Mouse (Mus musculus): Measurements from ENCODE around the gene Ciart.
"Not testable (repeated sequence)": the region's sequence is repeated elsewhere in the genome, so short reads cannot be mapped to it uniquely, and the experiment has no call there.

Gene Ciart

DNA sequence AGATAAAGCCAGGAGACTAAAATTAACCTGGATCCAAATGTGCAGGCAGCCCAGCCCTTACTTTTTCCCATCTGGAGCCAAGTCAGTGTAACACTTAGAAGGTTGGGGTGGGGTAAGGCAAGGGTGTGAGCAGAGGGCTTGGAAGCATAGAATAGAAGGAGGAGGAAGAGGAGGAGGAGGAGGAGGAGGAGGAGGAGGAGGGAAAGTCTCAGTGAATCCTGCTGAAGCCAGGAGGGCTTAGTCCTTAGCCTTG is 20.2 kb upstream of the Ciart start:
- DNase-seq (ENCODE audit: extremely low read depth, insufficient read length, low spot score), result no peak

DNA sequence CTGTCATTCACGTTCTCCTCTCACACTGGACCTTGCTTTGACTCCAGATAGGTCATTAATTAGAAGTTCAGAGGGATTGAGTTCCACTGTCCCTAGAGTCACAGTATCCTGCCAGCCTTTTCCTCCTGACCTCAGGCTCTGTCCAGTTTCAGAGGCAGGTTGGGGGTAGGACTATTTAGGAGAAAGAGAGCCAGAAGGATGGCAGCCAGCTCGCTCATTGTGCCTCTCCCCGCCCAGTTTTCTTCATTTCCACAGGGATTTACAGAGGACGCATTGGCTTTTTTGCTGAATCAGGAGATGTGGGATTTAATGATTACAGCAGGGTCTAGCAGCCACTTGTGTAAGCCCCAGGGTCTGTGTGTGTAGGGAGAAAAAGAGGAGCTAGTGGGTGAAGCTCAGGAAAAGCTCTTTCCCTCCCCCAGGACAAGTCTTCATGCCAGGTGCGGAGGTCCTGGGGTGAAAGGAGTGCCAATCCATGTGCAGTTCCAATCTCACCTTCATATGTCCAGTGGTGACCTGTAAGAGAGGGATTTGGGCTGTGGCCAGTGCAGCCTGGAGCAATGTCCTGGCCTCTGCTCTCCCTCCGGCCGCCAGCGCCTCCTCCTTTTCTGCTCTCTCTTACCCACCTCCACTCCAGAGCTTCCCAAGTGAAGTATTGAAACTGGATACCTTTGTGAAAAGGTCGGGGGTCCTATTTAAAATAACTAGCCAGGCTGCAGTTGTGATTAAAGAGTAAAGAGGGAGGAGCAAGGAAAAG is 19.7 kb upstream of the Ciart start:
- no peak for DNase-seq (ENCODE audit: extremely low read depth, insufficient read length, low spot score)

DNA sequence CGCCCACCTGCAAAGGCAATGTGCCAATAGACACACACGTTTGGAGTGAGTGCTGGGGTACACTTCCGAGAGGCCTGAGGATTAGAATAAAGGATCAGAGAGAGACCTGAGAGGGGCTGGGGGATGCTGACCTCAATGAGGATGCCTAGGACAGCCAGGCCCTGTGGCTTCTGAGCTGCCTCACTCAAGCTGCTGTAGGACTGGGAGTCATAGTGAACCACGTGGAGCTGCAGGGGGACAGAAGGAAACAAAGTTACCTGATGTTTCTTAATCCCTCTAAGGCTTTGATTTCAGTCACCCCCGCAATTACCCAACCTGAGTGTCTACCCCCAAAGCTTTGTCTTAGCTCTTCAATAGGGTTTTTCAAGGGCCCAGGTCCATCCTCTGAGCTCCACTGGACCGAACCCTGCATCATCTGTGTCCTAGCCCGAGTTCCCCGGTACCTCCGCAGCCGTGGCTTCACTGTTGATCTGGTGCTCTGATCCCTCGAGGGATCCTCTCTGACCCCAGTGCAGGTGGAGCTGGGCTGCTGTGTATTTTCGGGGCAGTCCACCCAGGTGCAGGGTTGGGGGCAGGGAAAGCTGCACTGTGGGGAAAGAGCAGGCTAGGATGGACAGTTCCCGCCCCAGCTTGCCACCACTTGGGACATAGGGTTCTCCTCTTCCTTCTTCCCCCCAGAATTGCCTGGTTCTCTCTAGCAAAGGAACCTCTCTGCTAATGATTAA is 17.9 kb upstream of the Ciart start:
- DNase-seq (ENCODE audit: extremely low read depth, insufficient read length, low spot score), result no peak

DNA sequence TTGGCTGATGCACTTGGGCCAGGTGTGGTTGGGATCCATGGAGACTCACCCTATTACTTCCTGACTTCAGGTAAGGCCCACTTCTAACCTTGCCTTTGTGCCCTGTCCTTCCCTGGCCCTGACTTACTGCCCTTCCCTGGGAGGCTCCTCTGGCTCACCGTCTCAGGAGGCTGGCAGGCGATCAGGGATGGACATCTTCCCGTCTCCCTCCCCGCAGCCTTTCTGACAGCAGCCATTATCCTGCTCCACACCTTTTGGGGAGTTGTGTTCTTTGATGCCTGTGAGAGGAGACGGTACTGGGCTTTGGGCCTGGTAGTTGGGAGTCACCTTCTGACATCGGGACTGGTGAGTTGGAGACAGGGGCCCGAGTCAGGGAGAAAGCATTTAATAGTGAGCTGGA is 13.4 kb upstream of the Ciart start:
- not testable (repeated sequence) for DNase-seq (ENCODE audit: extremely low read depth, insufficient read length, low spot score)

DNA sequence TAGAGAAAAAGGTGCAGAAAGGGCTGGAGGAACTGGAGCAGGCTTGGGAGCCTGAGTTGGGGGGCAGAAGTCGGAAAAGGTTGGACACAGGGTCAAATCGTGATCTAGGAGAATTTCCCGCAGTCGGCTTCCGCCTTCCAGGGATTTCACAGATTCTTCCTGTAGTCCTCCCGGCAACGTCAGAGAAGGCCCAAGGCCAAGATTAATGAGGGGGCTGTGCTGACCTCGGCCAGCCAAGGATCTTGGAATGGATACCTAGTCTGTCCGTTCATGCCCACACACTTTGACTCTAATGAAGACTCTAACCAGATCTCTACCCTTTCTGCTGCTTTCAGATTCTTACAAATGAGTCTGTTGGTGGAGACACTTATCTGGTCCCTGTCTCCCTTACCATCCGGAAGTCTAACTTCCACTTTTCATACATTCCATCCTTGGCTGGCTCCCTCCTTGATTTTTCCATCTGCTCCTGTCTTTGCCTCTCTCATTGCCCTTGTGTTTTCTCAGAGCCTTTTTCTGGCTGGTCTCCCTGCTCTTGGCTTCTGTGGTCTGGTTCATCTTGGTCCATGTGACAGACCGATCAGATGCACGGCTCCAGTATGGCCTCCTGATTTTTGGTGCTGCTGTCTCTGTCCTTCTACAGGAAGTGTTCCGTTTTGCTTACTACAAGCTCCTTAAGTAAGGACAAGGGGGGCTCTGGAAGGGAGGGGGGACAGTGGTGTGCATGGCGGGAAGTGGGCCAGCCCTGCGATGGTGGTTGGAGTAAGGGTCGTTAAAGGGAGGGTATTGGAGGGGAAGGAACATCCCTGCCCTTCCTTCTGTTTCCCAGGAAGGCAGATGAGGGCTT is 12.5 kb upstream of the Ciart start:
- DNase-seq (ENCODE audit: extremely low read depth, insufficient read length, low spot score), result peak; percentile 59

DNA sequence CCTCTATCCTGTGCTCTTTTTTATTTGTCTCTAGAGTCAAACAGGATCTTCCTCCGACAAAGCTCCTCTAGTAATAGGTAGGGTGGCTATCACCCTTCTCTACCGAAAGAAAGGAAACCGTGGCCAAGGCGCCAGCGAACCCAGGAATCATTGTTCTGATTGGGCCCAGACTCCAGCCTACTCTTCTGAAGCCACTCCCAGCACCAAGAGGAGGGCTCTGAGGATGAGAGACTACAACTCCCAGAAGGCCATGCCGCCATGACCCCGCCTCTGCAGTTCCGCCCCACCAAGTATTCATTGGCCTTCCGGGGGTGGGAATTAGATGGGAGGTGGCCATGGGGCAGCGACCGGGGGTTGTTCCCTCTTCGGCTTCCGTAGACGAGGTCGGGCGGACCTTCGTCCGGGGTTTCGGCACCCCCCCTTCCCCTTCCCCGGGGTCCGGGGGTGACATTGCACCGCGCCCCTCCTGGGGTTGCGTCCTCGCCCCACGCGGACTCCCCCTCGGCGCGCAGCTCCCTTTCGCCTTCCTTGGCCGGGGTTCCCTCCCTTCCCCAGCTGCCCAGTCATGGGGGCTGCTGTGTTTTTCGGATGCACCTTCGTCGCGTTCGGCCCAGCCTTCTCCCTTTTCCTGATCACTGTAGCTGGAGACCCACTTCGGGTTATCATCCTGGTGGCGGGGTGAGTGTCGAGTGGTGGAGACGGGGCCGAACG is 11.7 kb upstream of the Ciart start, which contains the start of gene Aph1a:
Gene Aph1a (plus strand): TSS at position 364 of the 711 bp plus-strand sequence.
- peak; percentile 92 for DNase-seq (ENCODE audit: extremely low read depth, insufficient read length, low spot score)

DNA sequence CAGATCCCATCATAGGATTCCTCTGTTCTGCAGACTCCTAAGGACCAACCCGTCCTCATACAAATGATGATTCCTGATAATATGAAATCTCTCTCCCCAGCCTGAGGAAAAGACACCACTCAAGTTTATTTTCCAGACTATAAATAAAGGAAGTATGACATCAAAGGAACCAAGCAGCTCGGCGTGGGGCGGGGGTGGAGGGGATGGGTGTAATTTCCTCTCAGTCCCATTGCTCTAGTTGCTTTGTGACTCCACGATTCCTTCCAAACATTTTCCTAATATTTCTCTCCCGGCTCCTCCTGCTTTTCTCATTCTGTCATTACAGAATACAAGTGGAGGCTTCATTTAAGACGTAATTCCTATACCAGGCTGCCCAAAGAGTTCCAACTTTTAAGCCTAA is 11.1 kb upstream of the Ciart start:
- no peak for DNase-seq (ENCODE audit: extremely low read depth, insufficient read length, low spot score)

DNA sequence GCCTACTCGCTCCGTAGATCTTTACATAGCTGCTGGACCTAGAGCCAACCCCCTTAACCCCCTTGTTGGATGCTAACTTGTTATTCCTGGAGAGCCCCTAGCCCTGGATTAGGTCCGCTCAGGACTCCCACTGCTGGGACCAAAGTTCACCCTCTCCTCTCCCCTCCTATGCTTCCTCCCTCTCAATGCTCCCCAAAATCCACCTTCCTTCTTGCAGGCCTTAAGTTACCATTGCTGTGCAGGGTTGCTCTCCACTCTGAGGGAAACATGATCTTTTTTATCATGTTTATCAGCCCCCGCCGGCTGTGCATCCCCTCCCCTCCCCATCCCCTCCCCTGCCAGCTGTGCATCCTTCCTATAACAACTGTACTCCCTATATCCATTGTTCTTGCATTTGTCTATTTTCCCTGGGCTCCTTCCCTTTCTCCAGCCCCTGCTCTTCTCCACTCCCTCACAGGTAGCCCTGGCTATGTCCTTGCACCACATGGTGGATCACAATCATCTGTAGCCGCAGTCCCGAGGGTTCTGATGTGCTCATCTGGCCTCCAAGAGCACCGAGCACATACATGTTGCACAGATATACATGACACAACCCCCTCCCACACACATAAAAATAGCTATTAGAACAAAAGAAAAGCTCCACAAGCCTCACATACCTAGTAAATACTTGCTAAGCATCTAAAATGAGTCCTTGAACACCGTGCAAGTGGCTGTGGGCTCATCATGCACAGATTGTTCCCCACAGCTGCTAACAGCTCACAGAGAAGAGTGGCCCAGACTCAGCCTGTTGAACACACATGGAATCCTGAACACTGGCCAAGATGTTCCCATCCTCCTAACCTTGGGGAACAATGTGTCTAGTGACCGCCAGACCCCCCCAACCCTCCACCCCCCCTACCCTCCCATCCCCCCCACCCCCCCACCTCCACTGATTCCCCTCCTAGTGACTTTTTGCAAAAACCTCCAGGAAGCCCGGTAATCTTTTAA is 10.3 kb upstream of the Ciart start:
- DNase-seq (ENCODE audit: extremely low read depth, insufficient read length, low spot score), result no peak

DNA sequence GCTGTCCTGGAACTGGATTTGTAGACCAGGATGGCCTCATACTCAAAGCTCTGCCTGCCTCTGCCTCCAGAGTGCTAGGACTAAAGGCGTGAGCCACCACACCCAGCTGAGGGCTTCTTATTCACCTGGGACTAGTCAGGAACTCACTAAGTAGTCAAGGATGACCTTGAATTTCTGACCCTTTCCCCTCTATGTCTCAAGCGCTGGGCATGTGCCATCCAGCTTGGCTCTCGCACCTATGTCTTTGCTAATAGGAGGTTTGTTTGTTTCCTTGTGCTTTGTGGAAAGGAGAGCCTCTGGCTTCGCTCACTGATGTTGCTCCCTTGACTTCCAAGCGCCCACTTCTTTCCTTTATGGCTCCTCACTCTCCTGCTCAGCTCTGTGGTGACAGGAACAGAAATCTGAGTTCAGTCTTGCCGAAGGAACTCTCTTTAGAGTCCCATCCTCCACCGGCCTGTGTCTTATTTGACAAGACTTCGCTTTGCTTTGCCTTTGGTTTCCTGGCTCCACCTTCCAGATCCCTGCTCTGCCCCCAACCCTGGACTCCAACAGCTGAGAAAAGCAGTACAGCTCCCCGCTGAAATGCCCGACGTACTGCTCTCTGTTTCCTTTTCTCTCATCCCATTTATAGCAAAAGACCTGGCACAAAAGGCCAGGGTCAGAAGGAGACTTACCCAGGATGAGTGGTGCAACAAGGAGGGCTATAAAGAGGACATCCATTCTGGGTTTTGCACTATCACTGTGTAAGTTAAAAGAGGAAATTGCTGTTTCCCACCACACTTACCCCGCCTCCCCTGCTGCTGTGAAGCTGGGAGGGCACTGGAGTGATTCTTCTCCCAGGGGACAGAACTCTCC is 9.4 kb upstream of the Ciart start, which contains the start of gene BC028528:
Gene BC028528 (minus strand): TSS at position 795 of the 855 bp plus-strand sequence.
- DNase-seq (ENCODE audit: extremely low read depth, insufficient read length, low spot score), result peak; percentile 43

DNA sequence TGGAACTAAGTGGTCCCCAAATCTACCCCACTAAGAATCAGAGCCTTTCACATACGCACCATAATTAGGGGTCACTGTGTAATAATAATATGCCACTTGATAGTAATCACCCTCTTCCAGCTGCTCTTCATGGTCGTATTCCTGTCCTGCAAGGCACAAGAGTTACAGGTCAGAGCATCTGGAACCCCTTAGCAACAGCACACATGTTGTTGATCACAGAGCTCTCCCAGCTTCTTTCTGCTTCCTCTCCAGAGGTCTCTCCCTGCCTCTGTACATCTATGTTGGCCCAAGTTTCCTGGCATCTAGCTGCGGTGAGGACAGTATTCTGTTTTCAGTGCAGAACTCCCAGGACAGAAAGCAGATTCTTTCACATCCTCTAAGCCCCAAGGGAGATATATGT is 7.6 kb upstream of the Ciart start:
- no peak for DNase-seq (ENCODE audit: extremely low read depth, insufficient read length, low spot score)

DNA sequence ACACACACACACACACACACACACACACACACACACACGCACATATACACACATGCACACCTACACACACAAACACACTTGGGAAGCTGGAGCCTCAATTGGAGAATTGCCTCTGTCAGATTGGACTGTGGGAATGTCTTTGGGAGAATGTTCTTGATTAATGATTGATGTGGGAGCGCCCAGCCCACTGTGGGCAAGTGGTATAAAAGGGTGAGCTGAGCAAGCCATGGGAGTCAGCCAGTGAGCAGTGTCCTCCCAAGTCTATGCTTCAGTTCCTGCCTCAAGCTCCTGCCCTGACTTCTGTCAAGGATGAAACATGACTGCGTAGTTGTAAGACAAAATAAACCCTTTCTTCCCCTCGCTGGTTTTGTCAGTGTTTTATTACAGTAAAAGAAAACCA is 5.5 kb upstream of the Ciart start:
- no peak for DNase-seq (ENCODE audit: extremely low read depth, insufficient read length, low spot score)

DNA sequence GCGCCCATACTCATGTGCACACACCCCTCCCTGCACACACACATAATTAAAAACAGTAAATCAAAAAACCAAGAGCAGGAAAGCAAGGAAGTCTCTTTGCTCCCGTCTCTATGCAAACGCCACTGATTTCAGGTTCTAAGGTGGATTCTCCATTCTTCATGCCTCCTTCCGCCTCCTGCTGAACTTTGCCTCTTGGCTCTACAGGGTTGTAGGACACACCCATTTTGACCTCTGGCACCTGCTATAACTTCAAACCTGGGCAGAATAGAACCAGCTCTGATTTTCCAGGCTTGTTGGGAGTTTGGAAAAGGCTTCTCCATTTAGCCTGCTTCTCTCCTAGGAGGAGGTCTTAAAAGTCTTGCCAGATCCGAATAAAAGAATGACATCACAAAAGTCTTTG is 2.3 kb upstream of the Ciart start:
- no peak for DNase-seq (ENCODE audit: extremely low read depth, insufficient read length, low spot score)

DNA sequence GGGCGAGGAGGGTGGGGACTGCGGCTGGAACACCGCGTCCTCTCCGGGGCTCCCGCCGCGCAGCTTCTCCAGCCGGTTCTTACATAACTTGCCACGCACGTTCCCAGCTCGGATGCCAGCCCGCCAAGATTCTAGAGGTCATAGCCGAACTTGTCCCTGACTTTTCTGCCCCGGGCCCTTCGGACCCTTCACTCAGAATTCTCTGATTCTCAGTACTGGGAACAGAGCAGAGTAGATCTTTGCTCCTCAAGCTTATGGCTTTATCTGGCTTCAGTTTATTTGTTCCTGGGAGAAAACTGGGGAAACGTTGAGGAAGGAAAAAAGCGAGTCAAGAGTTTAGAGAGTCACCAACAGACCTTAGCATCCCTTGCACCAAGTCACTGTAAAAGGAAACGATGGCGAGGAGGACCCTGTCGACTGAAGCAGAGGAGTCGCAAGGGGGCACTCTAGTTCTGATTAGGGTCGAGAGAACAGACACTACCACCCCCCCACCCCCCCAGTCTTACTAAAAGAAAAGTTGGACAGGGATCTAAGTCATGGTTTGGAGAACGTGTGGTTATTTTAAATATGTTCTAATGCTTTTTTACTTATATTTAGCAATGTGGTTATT is 870 bp upstream of the Ciart start:
- no peak for DNase-seq (ENCODE audit: extremely low read depth, insufficient read length, low spot score)

DNA sequence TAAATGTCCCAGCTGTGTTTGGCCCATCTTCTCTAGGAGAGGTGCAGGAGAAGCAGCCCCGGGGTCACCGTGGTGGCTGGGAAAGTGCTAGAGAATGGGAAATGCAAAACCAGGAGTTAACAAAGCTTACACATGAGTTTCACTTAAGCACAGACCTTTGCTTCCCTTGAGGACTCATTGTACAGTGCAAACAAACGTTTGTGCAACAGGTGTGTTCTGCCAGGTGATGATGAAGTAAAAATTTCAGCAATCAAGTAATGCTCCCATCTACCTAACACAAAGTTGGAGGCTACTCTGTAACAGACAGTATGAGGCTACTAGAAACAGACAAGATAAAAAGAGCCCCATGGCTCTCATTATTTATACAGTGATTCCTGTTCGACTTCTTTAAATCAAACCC is 3.0 kb downstream of the Ciart start:
- DNase-seq (ENCODE audit: extremely low read depth, insufficient read length, low spot score), result no peak

DNA sequence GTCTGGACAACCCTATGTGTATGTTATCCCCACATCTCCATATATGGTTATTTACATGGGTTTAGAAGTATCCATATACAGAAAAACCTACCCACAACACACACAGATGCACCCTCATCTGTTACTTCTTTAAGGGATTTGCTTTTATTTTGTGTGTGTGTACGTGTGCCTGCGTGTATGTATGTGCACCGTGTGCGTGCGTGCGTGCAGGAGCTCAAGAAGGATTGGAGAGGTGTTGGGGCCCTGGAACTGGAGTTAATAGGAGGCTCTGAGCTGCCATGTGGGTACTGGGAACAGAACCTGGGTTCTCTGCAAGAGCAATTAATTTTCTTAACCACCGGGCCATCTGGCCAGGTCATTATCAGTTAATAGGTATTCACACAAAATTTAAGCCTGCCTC is 10.0 kb downstream of the Ciart start:
- no peak for DNase-seq (ENCODE audit: extremely low read depth, insufficient read length, low spot score)

DNA sequence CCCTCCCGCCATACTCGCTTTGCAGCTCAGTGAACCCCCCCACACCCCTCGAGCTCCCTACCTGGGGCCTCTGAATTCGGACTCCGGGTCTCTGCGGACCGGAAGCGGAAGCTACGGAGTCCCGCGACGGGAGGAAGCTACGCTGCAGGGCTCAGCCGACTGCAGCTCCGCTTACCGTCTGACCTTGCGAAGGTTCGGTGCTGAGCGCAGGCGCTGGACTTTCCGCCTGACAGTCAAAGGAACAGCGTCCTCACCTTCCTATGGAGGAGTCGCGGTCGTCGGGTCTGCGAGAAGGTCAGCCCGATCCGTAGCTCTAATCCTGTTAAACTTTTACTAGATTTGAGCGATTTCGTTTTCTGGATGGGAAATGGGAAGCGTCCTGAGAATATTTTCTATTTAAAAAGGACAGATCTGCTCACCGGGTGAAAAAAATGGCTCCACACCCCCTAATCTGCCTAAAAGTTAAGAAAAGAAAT is 10.6 kb downstream of the Ciart start, which contains the start of gene Mrps21:
Gene Mrps21 (minus strand): TSS at position 128 of the 476 bp plus-strand sequence.
- DNase-seq (ENCODE audit: extremely low read depth, insufficient read length, low spot score), result peak; percentile 90

DNA sequence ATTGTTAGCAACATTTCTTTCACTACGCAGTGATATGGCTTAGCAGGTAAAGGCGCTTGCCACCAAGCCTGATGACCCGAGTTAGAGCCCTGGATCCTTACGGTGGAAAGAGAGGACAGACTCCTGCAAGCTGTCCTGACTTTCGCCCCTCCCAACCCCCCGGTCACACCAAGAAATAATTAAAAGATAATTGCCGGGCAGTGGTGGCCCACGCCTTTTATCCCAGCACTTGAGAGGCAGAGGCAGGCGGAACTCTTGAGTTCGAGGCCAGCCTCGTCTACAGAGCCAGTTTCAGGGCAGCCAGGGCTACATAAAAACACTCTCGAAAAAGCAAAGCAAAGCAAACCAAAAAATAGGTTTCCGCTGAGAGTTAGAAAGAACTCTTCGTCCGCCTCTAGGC is 11.1 kb downstream of the Ciart start:
- DNase-seq (ENCODE audit: extremely low read depth, insufficient read length, low spot score), result no peak

DNA sequence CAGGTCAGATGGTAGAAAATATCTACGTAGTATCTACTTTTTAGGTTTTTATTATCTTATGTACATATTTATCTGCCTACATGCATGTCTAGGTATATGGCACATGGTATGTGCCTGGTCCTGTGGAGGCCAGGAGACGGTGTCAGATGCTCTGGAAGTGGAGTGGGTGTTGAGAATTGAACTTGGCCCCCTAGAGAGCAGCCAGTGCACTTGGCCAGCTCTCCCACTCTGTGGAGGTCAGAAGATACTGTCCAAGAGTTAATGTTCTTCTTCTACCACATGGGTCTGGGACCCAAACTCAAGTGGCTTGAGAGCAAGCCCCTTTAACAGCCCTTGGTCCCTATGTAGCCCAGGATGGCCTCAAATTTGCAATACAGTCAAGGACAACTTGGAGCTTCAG is 14.6 kb downstream of the Ciart start:
- no peak for DNase-seq (ENCODE audit: extremely low read depth, insufficient read length, low spot score)
